Mouse (Mus musculus): Measurements from ENCODE around the gene Rab3il1. TPM values are rescaled to one million over a fixed set of nuclear protein-coding genes. Genes with fewer than 3 reads are reported as not detected.

The Rab3il1 gene
- total RNA-seq, 2 experiments from 2014 or later, result 12.9 to 14.9 TPM

- DNase-seq, result no peak
- intact Hi-C loops (cut with DNase I), result no loop called here
These were observed 56.2 kb downstream of the Rab3il1 start for GRCm38 (mm10) chr19:10057486-10058351.

GRCm38 (mm10) chr19:10058352-10058825 lies 56.9 kb downstream of the Rab3il1 start:
- no peak for DNase-seq
- intact Hi-C loops (cut with DNase I), result no loop called here

GRCm38 (mm10) chr19:10058876-10059427 lies 57.5 kb downstream of the Rab3il1 start:
- intact Hi-C loops (cut with DNase I), result no loop called here
- DNase-seq, result no peak

- peak; percentile 44 for DNase-seq
- intact Hi-C loops (cut with DNase I), result no loop called here
These were observed 58.6 kb downstream of the Rab3il1 start for GRCm38 (mm10) chr19:10059911-10060567.

GRCm38 (mm10) chr19:10060783-10061590 lies 59.5 kb downstream of the Rab3il1 start:
- no peak for DNase-seq
- intact Hi-C loops (cut with DNase I), result no loop called here

GRCm38 (mm10) chr19:10061624-10062023 lies 60.2 kb downstream of the Rab3il1 start:
- DNase-seq, result no peak
- intact Hi-C loops (cut with DNase I), result no loop called here

- no peak for DNase-seq
- intact Hi-C loops (cut with DNase I), result no loop called here
These were observed 60.8 kb downstream of the Rab3il1 start for GRCm38 (mm10) chr19:10062292-10062691.

- intact Hi-C loops (cut with DNase I), result no loop called here
- DNase-seq, result no peak
These were observed 61.4 kb downstream of the Rab3il1 start for GRCm38 (mm10) chr19:10062862-10063261.

- intact Hi-C loops (cut with DNase I), result no loop called here
- no peak for DNase-seq
These were observed 62.9 kb downstream of the Rab3il1 start for GRCm38 (mm10) chr19:10064173-10065012.

- no peak for DNase-seq
These were observed 64.2 kb downstream of the Rab3il1 start for GRCm38 (mm10) chr19:10065465-10066188.

GRCm38 (mm10) chr19:10066189-10066500 lies 64.7 kb downstream of the Rab3il1 start:
- no peak for DNase-seq
- intact Hi-C loops (cut with DNase I), result no loop called here

More at GRCm38 (mm10) chr19:10065465-10066188, 64.2 kb downstream of the Rab3il1 start:
- intact Hi-C loops (cut with DNase I), result no loop called here

- DNase-seq, result no peak
- intact Hi-C loops (cut with DNase I), result no loop called here
These were observed 65.0 kb downstream of the Rab3il1 start for GRCm38 (mm10) chr19:10066502-10066901.

GRCm38 (mm10) chr19:10067701-10068100 lies 66.2 kb downstream of the Rab3il1 start:
- intact Hi-C loops (cut with DNase I), result no loop called here
- peak; percentile 54 for DNase-seq

- intact Hi-C loops (cut with DNase I), result no loop called here
- no peak for DNase-seq
These were observed 68.9 kb downstream of the Rab3il1 start for GRCm38 (mm10) chr19:10070186-10070980.

- DNase-seq, result peak; percentile 32
- intact Hi-C loops (cut with DNase I), result no loop called here
These were observed 69.7 kb downstream of the Rab3il1 start for GRCm38 (mm10) chr19:10071166-10071565.

GRCm38 (mm10) chr19:10071892-10072291 lies 70.4 kb downstream of the Rab3il1 start:
- intact Hi-C loops (cut with DNase I), result no loop called here
- DNase-seq, result no peak

GRCm38 (mm10) chr19:10073145-10073544 lies 71.7 kb downstream of the Rab3il1 start:
- DNase-seq, result no peak
- intact Hi-C loops (cut with DNase I), result no loop called here

- intact Hi-C loops (cut with DNase I), result no loop called here
These were observed 76.9 kb downstream of the Rab3il1 start for GRCm38 (mm10) chr19:10078392-10078791.

More at GRCm38 (mm10) chr19:10078392-10078791, 76.9 kb downstream of the Rab3il1 start:
- no peak for DNase-seq

Measured in left cerebral cortex, postnatal 4 days (tissue).